Mouse (Mus musculus) liver, embryonic 14.5 days (tissue): Measurements from ENCODE around the gene 2200002J24Rik.

Experiments used
- CTCF ChIP-seq: IDR thresholded peaks from 2 replicates; pipeline ENCODE4 v1.5.1; 2016; ENCODE audit warnings: antibody characterized with exemption, low read depth, control low read depth
- EP300 ChIP-seq: IDR thresholded peaks from 2 replicates; pipeline ENCODE4 v1.6.1; 2016; ENCODE audit warnings: antibody characterized with exemption, low read depth

DNA sequence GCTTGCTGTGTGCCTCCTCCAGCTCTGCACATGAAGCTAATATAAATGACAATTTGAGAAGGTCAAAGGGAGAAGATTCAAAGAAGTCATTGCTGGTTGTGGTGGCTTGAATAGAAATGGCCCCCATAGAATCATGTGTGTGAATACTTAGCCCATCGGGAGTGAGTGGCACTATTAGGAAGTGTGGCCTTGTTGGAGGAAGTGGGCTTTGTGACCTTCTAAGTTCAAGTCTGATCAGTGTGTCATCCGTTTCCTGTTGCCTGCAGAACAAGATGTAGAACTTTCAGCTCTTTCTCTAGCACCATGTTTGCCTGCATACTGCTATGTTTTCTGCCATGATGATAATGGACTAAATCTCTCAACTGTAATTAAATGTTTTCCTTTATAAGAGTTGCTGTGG is 15.3 kb upstream of the 2200002J24Rik start:
- TF ChIP-seq EP300 (no peak), CTCF (no peak)
